Mouse (Mus musculus): ENCODE measurements around the gene Mrnip.

- TF ChIP-seq CTCF (IDR thresholded peaks at IDR 0.05; ENCODE audit: low read depth) (no peak), EP300 (IDR thresholded peaks at IDR 0.05; ENCODE audit: low read depth) (no peak)
Measured at GRCm38 (mm10) chr11:50188682-50189081, 14.4 kb downstream of the Mrnip start.

Measured in liver, embryonic 14.5 days (tissue).